Mouse (Mus musculus): ENCODE data around the gene Asb7.

- TF ChIP-seq POLR2A (IDR thresholded peaks at IDR 0.05; ENCODE audit: borderline replicate concordance, extremely low read depth, insufficient read depth, insufficient read length, poor library complexity, severe bottlenecking) (no peak), CTCF (IDR thresholded peaks at IDR 0.05; ENCODE audit: borderline replicate concordance, extremely low read depth, insufficient read depth, insufficient read length) (no peak)
These were observed 38.7 kb upstream of the Asb7 start for GRCm38 (mm10) chr7:66728072-66728471.
